Mouse (Mus musculus) mature B cell (primary cell): ENCODE data around the gene Gm3139.
"Not testable (repeated sequence)": the region's sequence is repeated elsewhere in the genome, so short reads cannot be mapped to it uniquely, and the experiment has no call there.

Experiments
- in situ Hi-C: fragments of 300-500 bp; cut with MboI; formaldehyde crosslinking; loops from 2 replicates; pipeline ENCODE4 v1.14.3; 2019

Gene Gm3139

GRCm38 (mm10) chr5:94525987-94526386, at the start of gene Gm3139:
Gene Gm3139, plus strand, starts transcription at chr5:94526287.
- in situ Hi-C loops: not testable (repeated sequence)
